Mouse (Mus musculus) erythroblast, adult 5-6 weeks (primary cell): ENCODE measurements around the gene Odf2. TPM values are rescaled to one million over a fixed set of nuclear protein-coding genes. Genes with fewer than 3 reads are reported as not detected.

Experiments used
- ATAC-seq: replicated peaks from 2 replicates; pipeline ENCODE4 v1.8.0; 2016; ENCODE audit warnings: moderate number of reproducible peaks, mild to moderate bottlenecking, moderate TSS enrichment, inconsistent platforms; ENCODE audit not compliant: poor library complexity, low FRiP score, severe bottlenecking
- total RNA-seq, 2 experiments: library from RNA; stranded (forward) in 1 of 2; stranded (reverse) in 1 of 2; fragments of 150-400 nt in 1 of 2; fragments of 200-764, 138-1000 nt in 1 of 2; gene quantifications; 2 replicates each; pipeline versions ENCODE4 v1.2.3 to v1.2.4; 2015 to 2017; ENCODE audit warnings: low replicate concordance in 2 of 2

The Odf2 gene
- total RNA-seq (2015; ENCODE audit: low replicate concordance) (25.2 and 25.9 TPM in 2 replicates), total RNA-seq (2017; ENCODE audit: low replicate concordance) (51.4 and 68.7 TPM in 2 replicates)

DNA sequence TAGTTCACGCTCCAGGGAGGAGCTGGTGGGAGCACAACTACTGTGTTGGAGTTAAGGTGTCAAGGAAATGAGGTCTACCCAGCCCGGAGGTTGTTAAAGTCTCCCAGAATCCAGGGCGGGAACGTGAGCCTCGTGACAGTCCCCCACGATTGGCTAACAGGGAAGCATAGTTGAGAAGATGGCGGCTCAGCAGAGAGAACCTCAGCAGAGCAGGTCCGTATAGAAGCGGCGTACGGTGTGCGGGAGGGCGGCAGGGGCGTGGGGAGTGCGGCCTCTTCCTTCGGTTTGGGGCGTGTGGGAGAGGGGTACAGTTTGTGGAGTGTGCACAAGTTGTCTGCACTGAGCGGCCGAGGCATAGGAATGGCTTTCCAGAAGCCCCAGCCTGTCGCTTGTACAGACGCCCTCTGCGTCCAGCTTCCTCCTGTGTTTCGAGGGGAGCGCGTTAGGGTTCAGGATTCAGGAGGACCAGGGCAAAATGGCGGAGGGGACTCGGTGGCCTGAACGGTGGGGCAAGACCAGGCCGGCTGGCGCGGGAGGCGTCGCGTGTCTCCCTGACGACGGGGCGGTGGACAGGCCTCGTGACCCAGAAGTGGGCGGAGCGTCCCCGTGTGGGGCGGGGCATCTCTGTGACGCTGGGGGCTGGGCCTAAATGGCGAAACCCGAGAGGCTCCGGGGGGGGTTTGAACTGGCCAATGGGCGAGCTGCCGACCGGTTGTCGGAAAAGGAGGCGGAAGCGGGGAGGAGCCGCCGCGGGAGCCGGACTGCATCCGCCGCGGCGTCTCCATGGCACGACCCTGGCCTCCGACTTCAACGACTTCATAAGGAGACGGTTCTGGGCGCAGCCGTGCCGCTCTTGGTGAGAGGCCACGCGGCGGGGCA is at the start of gene Odf2:
Gene Odf2, plus strand, starts transcription at position 156 of the 879 bp plus-strand sequence.
- peak; percentile 83 for ATAC-seq

DNA sequence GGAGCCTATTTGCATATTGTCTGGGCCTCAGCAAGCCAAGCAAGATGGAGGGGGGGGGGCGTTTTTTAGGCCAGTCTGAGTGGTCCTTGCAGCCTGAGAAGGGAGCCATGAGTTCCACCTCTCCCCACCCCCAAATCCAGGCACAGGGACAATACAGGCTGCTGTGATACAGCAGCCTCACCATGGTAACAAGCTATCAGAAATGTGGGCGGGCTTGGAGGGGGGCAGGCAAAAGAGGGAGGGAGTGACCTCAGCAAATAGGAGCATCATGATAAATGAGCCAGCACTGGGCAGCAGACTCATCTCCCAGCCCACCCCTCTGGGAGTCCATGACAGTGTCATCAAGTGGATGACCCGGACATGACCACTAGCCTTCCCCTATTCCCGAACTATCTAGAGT is 49.6 kb upstream of the Odf2 start:
- ATAC-seq, result no peak

GRCm38 (mm10) chr2:29843231-29844105 is 45.6 kb upstream of the Odf2 start:
- ATAC-seq, result no peak

- no peak for ATAC-seq
Observed at GRCm38 (mm10) chr2:29844115-29844514, 44.9 kb upstream of the Odf2 start.

GRCm38 (mm10) chr2:29844661-29845060 is 44.4 kb upstream of the Odf2 start:
- ATAC-seq, result no peak

DNA sequence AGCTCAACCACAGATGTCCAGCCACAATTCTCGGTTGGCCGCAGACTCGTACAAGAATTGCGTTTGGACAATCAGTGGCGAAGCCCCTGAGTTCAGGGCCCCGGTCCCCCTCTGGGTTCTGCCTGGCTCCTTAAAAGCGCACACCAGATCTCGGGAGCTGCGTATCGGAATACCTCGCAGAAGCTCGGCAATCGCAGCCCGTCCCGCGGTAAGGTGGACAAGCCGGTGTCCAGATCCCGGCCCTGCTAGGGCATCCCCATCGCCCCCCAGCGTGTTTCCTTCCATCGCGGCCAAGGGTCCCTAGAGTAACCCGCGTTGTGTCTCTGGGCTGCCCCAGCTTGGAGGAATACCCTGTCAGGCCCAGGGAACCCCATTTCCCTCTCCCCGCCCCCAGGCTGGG is 43.4 kb upstream of the Odf2 start:
- no peak for ATAC-seq

GRCm38 (mm10) chr2:29846061-29846853 is 42.8 kb upstream of the Odf2 start:
- ATAC-seq, result no peak

DNA sequence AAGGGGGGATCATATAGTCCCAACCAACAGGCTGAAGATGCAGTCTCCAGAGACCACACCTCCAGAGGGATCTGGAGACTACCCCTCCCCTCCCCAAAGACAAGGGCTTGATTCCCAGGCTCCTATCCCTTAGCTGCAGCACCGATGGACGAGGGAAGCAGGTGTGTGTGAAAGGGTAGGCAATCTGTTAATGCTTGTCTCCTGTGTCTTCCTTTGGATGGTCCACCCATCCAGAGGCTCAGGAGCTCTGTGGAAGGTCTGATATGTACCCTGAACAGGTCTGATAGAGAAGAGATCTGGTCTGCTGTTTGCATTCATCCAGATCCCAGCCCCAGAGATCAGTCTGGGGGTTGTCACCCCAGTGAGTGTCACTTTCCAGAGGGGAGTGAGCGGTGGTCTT is 42.1 kb upstream of the Odf2 start:
- ATAC-seq, result no peak

DNA sequence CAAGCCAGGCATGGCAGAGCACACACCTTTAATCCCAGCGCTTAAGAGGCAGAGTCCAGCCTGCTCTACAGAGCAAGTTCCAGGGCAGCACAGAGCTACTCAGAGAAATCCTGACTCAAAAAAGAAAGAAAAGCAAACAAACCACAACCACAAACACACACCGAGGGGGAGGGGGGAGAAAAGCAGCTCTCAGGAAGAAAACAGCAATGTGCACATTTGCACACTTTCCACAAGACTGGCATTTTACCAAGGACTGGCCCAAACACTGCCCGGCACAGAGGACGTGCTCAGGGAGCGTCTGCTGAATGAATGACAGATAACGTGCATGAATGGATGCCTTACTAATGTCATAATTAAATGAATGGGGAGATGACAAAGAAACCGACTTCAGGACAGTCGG is 40.0 kb upstream of the Odf2 start:
- no peak for ATAC-seq

GRCm38 (mm10) chr2:29849841-29850480 is 39.1 kb upstream of the Odf2 start:
- ATAC-seq, result no peak

DNA sequence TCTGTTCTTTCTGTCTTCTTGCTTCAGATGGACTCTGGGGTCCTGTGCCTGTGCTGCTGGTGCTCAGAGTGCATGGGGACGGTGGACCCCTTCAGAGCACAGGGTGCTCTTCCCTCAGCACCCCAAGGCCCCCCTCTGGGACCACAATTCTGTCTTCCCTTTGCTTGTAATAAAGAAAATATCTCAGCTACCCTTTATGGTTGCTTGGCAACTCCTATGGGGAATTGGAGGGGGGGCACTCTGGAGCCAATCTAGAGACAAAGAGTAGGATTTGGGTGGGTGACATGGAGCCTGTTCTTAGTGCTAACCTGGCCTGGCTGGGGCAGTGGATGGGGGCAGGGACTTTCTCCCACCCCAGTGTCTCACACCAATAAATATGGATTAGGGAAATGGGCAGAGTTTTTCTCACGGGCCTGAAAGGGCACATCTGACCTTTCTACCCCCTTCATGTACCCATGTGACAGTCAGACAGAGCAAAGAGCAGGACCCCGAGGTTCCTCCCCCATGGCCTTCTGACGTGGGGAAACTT is 36.0 kb upstream of the Odf2 start:
- ATAC-seq, result no peak

GRCm38 (mm10) chr2:29853736-29854135 is 35.3 kb upstream of the Odf2 start:
- ATAC-seq, result no peak

DNA sequence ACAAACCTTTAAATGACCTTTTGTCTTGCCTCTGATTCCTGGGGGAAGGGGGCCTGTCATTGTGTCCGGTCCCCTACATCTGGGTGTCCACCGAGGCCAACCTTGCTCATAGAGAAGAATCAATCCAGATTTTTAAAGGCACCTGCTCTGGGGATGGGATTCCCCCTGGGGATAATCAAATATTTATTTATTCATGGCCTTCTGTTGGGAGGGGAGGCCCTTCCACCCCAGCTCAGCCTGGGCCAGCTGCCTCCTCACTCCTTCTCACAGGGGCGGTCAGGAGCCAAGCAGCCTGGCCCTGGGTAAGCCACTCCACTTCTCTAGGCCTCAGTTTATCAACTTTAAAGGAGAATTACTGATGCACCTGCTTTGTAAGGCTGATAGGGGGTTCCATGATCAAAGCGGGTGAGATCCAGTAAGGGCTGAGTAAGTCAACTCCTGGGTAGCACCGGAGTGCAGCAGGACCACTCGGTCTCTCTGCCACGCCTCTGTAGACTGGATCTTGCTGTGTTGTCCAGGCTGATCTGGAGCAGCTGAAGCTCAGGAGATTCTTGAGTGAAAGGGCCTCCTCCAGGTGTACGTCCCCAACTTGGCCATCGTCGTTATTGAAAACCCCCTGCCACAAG is 33.3 kb upstream of the Odf2 start:
- ATAC-seq, result no peak

GRCm38 (mm10) chr2:29856451-29857260 is 32.4 kb upstream of the Odf2 start:
- ATAC-seq, result no peak

- no peak for ATAC-seq
Observed at GRCm38 (mm10) chr2:29857341-29857740, 31.7 kb upstream of the Odf2 start.

- no peak for ATAC-seq
Observed at GRCm38 (mm10) chr2:29857967-29858366, 31.1 kb upstream of the Odf2 start.

- no peak for ATAC-seq
Observed at GRCm38 (mm10) chr2:29858748-29859473, 30.1 kb upstream of the Odf2 start.
